Mouse (Mus musculus): ENCODE measurements around the gene Hsd17b11.

DNA sequence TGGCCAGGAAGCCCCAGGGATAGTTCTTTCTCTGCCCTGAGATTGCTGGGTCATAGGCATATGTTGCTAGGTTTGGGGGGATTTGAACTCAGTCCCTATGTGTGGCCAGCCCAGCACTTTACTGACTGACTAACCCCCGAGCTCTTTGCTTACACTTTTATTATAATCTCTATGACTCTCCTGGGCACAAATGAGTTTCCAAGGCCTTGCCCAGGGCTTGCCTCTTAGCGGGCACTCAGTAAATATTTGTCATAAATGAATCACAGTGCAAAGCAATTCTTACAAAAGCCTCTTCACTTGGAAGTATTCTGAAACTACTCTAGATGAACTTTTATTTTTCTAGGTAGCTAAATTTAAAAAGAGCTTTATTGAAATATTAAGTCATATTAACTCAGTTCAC is 17.8 kb downstream of the Hsd17b11 start:
- TF ChIP-seq CTCF (IDR thresholded peaks at IDR 0.05; ENCODE audit: low read depth) (no peak), EP300 (IDR thresholded peaks at IDR 0.05; ENCODE audit: low read depth) (no peak)

Measured in liver, postnatal 0 days (tissue).